ENCODE assay signal across 17 mouse cellular contexts in the genomic region with DNA sequence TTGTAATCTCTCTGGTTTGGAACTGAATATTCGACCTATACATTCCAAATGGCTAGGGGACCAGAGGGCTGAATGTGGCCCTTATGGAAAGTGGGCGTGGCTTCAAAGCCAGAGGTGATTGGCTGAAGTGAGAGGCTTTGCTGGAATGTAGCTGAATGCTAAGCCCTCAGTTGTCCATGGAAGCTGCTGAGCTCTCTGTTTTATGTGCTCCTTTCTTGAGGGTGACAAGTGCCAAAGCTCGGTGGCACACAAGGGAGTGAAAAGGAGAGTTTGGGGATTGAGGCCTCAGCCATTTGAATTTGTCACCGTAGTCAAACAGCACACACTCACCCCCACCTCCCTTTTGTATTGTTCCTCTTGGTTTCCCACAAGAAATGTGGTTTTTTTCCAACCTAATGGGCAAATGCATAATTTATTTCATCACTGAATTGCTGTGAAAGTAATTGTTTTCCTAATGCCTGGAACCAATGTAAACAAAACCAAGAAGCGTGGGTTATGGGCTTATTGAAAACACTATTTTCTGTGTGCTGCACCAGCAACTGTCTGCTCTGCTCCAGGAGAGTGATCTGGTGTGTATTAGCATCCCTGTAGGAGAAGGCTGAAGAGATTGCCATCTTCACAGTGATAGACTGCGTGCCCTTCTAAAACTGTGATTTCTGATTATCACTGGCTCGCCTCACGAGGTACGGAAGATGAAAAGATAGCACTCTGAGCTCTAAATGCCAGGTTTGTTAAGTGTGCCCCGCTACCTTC.
DNase-seq lines count a peak whose midpoint lies in the region; ATAC-seq and TF ChIP-seq lines count a peak whose summit lies in the region.
"Had no signal": no experiment of that assay in that cellular context is flagged by ENCODE, and none has a peak within 500 bp of the region (broad histone marks: within the 10 kb centered on the region; RNA-seq: fewer than 3 reads in every experiment).

No protein-coding gene starts in this region.

- peak; percentile 52; the same call in 1 of the 2 replicates for ATAC-seq in forebrain, embryonic 12.5 days (ENCODE audit: low FRiP score)
- no peak; the same call in 1 of the 2 replicates for ATAC-seq in forebrain, embryonic 13.5 days
- peak; percentile 60 for ATAC-seq in hindbrain, embryonic 16.5 days
- peak; percentile 75 for ATAC-seq in neural tube, embryonic 12.5 days (ENCODE audit: low FRiP score, low read depth)
- ATAC-seq: intestine, embryonic 16.5 days had no signal

- peaks cover 23% of the 10 kb centered on the region for H3K4me1 ChIP-seq in forebrain, embryonic 12.5 days
- peaks cover 23% of the 10 kb centered on the region for H3K4me1 ChIP-seq in forebrain, embryonic 13.5 days
- H3K4me1 ChIP-seq in hindbrain, embryonic 16.5 days (ENCODE audit: control insufficient read depth, insufficient read depth, low read depth, low read length) = peaks cover 4% of the 10 kb centered on the region
- peaks cover 14% of the 10 kb centered on the region for H3K4me1 ChIP-seq in neural tube, embryonic 12.5 days

- intact Hi-C loops in left cerebral cortex, postnatal 25 days (cut with DNase I) = no loop called here

- no peaks in the 10 kb centered on the region for H3K36me3 ChIP-seq in forebrain, embryonic 12.5 days (replicated peaks)
- H3K36me3 ChIP-seq in forebrain, embryonic 13.5 days (ENCODE audit: poor library complexity, severe bottlenecking) = no peaks in the 10 kb centered on the region
- H3K36me3 ChIP-seq in hindbrain, embryonic 16.5 days (ENCODE audit: control insufficient read depth, insufficient read depth, low read length) = no peaks in the 10 kb centered on the region
- no peaks in the 10 kb centered on the region for H3K36me3 ChIP-seq in neural tube, embryonic 12.5 days
- H3K36me3 ChIP-seq: heart, embryonic 12.5 days had no signal

- WGBS in forebrain, embryonic 12.5 days = 53% methylated on average over 10 of the region's 10 CpGs
- WGBS in forebrain, embryonic 13.5 days = 50% methylated on average over 10 of the region's 10 CpGs
- 40% methylated on average over 10 of the region's 10 CpGs for WGBS in hindbrain, embryonic 16.5 days
- WGBS in neural tube, embryonic 12.5 days = 51% methylated on average over 10 of the region's 10 CpGs

- no peak overlapping the region for H3K4me2 ChIP-seq in forebrain, embryonic 12.5 days
- no peak overlapping the region for H3K4me2 ChIP-seq in forebrain, embryonic 13.5 days
- no peak overlapping the region for H3K4me2 ChIP-seq in hindbrain, embryonic 16.5 days (ENCODE audit: low read length)
- no peak overlapping the region for H3K4me2 ChIP-seq in neural tube, embryonic 12.5 days (replicated peaks)
- H3K4me2 ChIP-seq: heart, embryonic 12.5 days had no signal

- no peak overlapping the region for H3K27ac ChIP-seq in forebrain, embryonic 12.5 days
- no peak overlapping the region for H3K27ac ChIP-seq in forebrain, embryonic 13.5 days
- no peak overlapping the region for H3K27ac ChIP-seq in hindbrain, embryonic 16.5 days (ENCODE audit: low read depth, low read length)
- H3K27ac ChIP-seq in neural tube, embryonic 12.5 days = no peak overlapping the region
- H3K27ac ChIP-seq: liver, embryonic 14.5 days had no signal

- no peaks in the 10 kb centered on the region for H3K9me3 ChIP-seq in forebrain, embryonic 12.5 days
- H3K9me3 ChIP-seq in forebrain, embryonic 13.5 days (replicated peaks) = no peaks in the 10 kb centered on the region
- H3K9me3 ChIP-seq in hindbrain, embryonic 16.5 days (ENCODE audit: control insufficient read depth, low read length) = no peaks in the 10 kb centered on the region
- no peaks in the 10 kb centered on the region for H3K9me3 ChIP-seq in neural tube, embryonic 12.5 days

- no peaks in the 10 kb centered on the region for H3K27me3 ChIP-seq in forebrain, embryonic 12.5 days
- no peaks in the 10 kb centered on the region for H3K27me3 ChIP-seq in forebrain, embryonic 13.5 days
- H3K27me3 ChIP-seq in hindbrain, embryonic 16.5 days (replicated peaks; ENCODE audit: control insufficient read depth, insufficient read depth, low read length) = no peaks in the 10 kb centered on the region
- no peaks in the 10 kb centered on the region for H3K27me3 ChIP-seq in neural tube, embryonic 12.5 days (replicated peaks)
- H3K27me3 ChIP-seq: CH12.LX; heart, embryonic 12.5 days had no signal

- DNase-seq in brain, embryonic 14.5 days (ENCODE audit: low read depth) = peak; percentile 69
- no peak for DNase-seq in spleen, postnatal 10 days (ENCODE audit: low spot score in 2 of 2)
- DNase-seq in left cerebral cortex, postnatal 25 days (ENCODE audit: low spot score in 2 of 2) = no peak
- DNase-seq: adrenal gland, adult 8-10 months; cerebellum, adult 18-20 months; cerebellum, postnatal 36 days; right cerebral cortex, postnatal 14 days; thymus, postnatal 25 days had no signal

- no peak for TF ChIP-seq POLR2A in brain, embryonic 14.5 days (IDR thresholded peaks at IDR 0.05; ENCODE audit: borderline replicate concordance, extremely low read depth, insufficient read depth, insufficient read length, poor library complexity, severe bottlenecking)

- no peak overlapping the region for H3K9ac ChIP-seq in forebrain, embryonic 12.5 days
- no peak overlapping the region for H3K9ac ChIP-seq in forebrain, embryonic 13.5 days
- H3K9ac ChIP-seq in hindbrain, embryonic 16.5 days (ENCODE audit: low read depth, low read length) = no peak overlapping the region
- no peak overlapping the region for H3K9ac ChIP-seq in neural tube, embryonic 12.5 days
- H3K9ac ChIP-seq: heart, embryonic 12.5 days; liver, embryonic 14.5 days had no signal

- no peak overlapping the region for H3K4me3 ChIP-seq in forebrain, embryonic 12.5 days (replicated peaks)
- H3K4me3 ChIP-seq in forebrain, embryonic 13.5 days = no peak overlapping the region
- no peak overlapping the region for H3K4me3 ChIP-seq in hindbrain, embryonic 16.5 days (ENCODE audit: low read length)
- no peak overlapping the region for H3K4me3 ChIP-seq in neural tube, embryonic 12.5 days
- H3K4me3 ChIP-seq: heart, embryonic 12.5 days; myocyte had no signal

- TF ChIP-seq CTCF in brain, embryonic 14.5 days (IDR thresholded peaks at IDR 0.05; ENCODE audit: borderline replicate concordance, extremely low read depth, insufficient read depth, insufficient read length) = no peak
